Mouse (Mus musculus): ENCODE data around the gene Aox2. TPM values are rescaled to one million over a fixed set of nuclear protein-coding genes. Genes with fewer than 3 reads are reported as not detected.

The Aox2 gene
- total and polyA plus RNA-seq, 3 experiments, result 0.04 to 0.08 TPM; not detected in 1

DNA sequence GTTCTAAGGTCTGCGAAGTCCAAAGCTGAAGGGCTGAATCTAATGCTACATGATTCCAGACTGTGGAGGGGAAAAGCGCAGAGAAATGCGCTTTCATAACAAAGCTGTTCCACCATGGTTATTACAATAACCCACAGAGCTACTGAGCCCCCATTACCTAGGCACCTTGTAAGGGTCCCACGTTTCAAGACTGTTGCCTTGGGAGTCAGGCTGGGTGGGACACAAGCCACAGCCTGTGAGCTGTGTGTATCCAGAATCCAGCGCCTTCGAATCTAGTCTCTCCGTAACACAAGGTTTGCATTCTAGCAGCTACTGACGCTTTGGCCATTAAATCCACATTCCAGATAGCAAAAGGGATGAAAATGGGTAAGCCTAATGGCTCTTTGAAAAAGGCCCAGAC lies 35.0 kb downstream of the Aox2 start:
- TF ChIP-seq E2F4 (IDR thresholded peaks at IDR 0.05; ENCODE audit: borderline replicate concordance, low read depth, low read length) (no peak), ZNF384 (IDR thresholded peaks at IDR 0.05; ENCODE audit: low read depth, low read length) (no peak), CTCF (IDR thresholded peaks at IDR 0.05 in 2 of 3, conservative IDR thresholded peaks at IDR 0.05 in 1 of 3; ENCODE audit: control insufficient read depth in 1 of 3, insufficient read depth in 1 of 3, low read depth in 2 of 3, low read length in 3 of 3, poor library complexity in 1 of 3, severe bottlenecking in 1 of 3) (no peak), KAT2A (conservative IDR thresholded peaks at IDR 0.05; ENCODE audit: low read depth, low read length) (no peak), MAX (IDR thresholded peaks at IDR 0.05; ENCODE audit: low read length) (no peak), TBP (IDR thresholded peaks at IDR 0.05; ENCODE audit: low read depth, low read length) (no peak), POLR2A (IDR thresholded peaks at IDR 0.05; ENCODE audit: control insufficient read depth in 1 of 2, insufficient read depth in 1 of 2, low read depth in 1 of 2, low read length in 2 of 2, poor library complexity in 1 of 2) (no peak), MXI1 (IDR thresholded peaks at IDR 0.05; ENCODE audit: low read depth, low read length) (no peak), UBTF (IDR thresholded peaks at IDR 0.05; ENCODE audit: borderline replicate concordance, insufficient read depth, low read depth, low read length) (no peak), NRF1 (IDR thresholded peaks at IDR 0.05; ENCODE audit: insufficient read depth, low read depth, low read length, poor library complexity, severe bottlenecking) (no peak), ELF1 (IDR thresholded peaks at IDR 0.05; ENCODE audit: low read depth, low read length) (no peak), MAZ (IDR thresholded peaks at IDR 0.05; ENCODE audit: low read depth, low read length) (no peak), MYB (IDR thresholded peaks at IDR 0.05; ENCODE audit: low read depth, low read length) (no peak), EP300 (IDR thresholded peaks at IDR 0.05; ENCODE audit: low read depth in 1 of 2, low read length in 2 of 2) (no peak), TCF12 (IDR thresholded peaks at IDR 0.05; ENCODE audit: low read depth, low read length) (no peak)

GRCm38 (mm10) chr1:58315532-58315931 lies 37.4 kb downstream of the Aox2 start:
- TF ChIP-seq MXI1 (IDR thresholded peaks at IDR 0.05; ENCODE audit: low read depth, low read length), result no peak
- TF ChIP-seq USF1 (IDR thresholded peaks at IDR 0.05; ENCODE audit: low read depth, low read length), result peak; percentile 51; the same call in 1 of the 2 replicates
- Histone ChIP-seq H3K27me3 (ENCODE audit: control insufficient read depth in 1 of 2, insufficient read depth in 2 of 2, low read length in 2 of 2) (no peaks in the 10 kb centered on the region), H3K36me3 (ENCODE audit: control insufficient read depth in 1 of 2, insufficient read depth in 2 of 2, low read length in 2 of 2) (no peaks in the 10 kb centered on the region)

More for the DNA sequence above, 35.0 kb downstream of the Aox2 start:
- Histone ChIP-seq H3K27me3 (ENCODE audit: control insufficient read depth in 1 of 2, insufficient read depth in 2 of 2, low read length in 2 of 2) (no peaks in the 10 kb centered on the region; a peak in 1 of 4 replicates), H3K4me3 (ENCODE audit: control insufficient read depth in 1 of 2, insufficient read depth in 1 of 2, low read depth in 2 of 2, low read length in 2 of 2) (no peak overlapping the region), H3K9ac (ENCODE audit: control insufficient read depth, low read depth, low read length, poor library complexity, severe bottlenecking) (no peak overlapping the region), H3K36me3 (ENCODE audit: control insufficient read depth in 1 of 2, insufficient read depth in 2 of 2, low read length in 2 of 2) (no peaks in the 10 kb centered on the region), H3K79me2 (ENCODE audit: control insufficient read depth, insufficient read depth, low read length, poor library complexity) (no peaks in the 10 kb centered on the region), H3K4me1 (ENCODE audit: control insufficient read depth in 1 of 2, insufficient read depth in 2 of 2, low read length in 2 of 2) (no peaks in the 10 kb centered on the region; a peak in 1 of 4 replicates), H3K27ac (ENCODE audit: control insufficient read depth, low read depth, low read length) (no peak overlapping the region), H3K9me3 (replicated peaks; ENCODE audit: insufficient read depth, low read length) (no peaks in the 10 kb centered on the region)
- no peak for DNase-seq (ENCODE audit: low read depth, low spot score)

More at GRCm38 (mm10) chr1:58315532-58315931, 37.4 kb downstream of the Aox2 start:
- Histone ChIP-seq H3K9me3 (replicated peaks; ENCODE audit: insufficient read depth, low read length) (no peaks in the 10 kb centered on the region), H3K9ac (ENCODE audit: control insufficient read depth, low read depth, low read length, poor library complexity, severe bottlenecking) (no peak overlapping the region), H3K4me1 (ENCODE audit: control insufficient read depth in 1 of 2, insufficient read depth in 2 of 2, low read length in 2 of 2) (no peaks in the 10 kb centered on the region; a peak in 1 of 4 replicates), H3K27ac (ENCODE audit: control insufficient read depth, low read depth, low read length) (no peak overlapping the region), H3K4me3 (ENCODE audit: control insufficient read depth in 1 of 2, insufficient read depth in 1 of 2, low read depth in 2 of 2, low read length in 2 of 2) (no peak overlapping the region), H3K79me2 (ENCODE audit: control insufficient read depth, insufficient read depth, low read length, poor library complexity) (no peaks in the 10 kb centered on the region)
- DNase-seq (ENCODE audit: low read depth, low spot score), result no peak

All from MEL (cell line).